Mouse (Mus musculus): ENCODE data around the gene Atl3.

The Atl3 gene

GRCm38 (mm10) chr19:7498816-7499215 is 5.0 kb downstream of the Atl3 start:
- no peak for DNase-seq (ENCODE audit: low read depth, low spot score)

- DNase-seq (ENCODE audit: low read depth, low spot score): no peak
These were observed 6.9 kb downstream of the Atl3 start for GRCm38 (mm10) chr19:7500701-7501100.

GRCm38 (mm10) chr19:7502432-7502831 is 8.6 kb downstream of the Atl3 start:
- DNase-seq (ENCODE audit: low read depth, low spot score): no peak

DNA sequence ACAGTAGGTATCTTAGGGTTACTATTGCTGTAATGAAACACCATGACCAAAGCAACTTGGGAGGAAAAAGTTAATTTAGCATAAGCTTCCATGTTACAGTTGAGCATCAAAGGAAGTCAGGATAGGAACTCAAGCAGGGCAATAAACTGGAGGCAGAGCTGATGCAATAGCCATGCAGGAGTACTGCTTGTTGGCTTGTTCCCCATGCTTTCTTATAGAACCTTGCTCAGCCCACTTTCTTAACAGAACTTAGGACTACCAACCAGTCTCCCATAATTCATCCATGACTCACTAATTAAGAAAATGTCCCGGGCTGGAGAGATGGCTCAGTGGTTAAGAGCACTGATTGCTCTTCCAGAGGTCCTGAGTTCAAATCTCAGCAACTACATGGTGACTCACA is 12.5 kb downstream of the Atl3 start:
- no peak for DNase-seq (ENCODE audit: low read depth, low spot score)

GRCm38 (mm10) chr19:7508026-7508425 is 14.2 kb downstream of the Atl3 start:
- no peak for DNase-seq (ENCODE audit: low read depth, low spot score)

- DNase-seq (ENCODE audit: low read depth, low spot score): no peak
These were observed 22.6 kb downstream of the Atl3 start for GRCm38 (mm10) chr19:7516437-7516836.

GRCm38 (mm10) chr19:7521619-7522018 is 27.8 kb downstream of the Atl3 start:
- DNase-seq (ENCODE audit: low read depth, low spot score): no peak

DNA sequence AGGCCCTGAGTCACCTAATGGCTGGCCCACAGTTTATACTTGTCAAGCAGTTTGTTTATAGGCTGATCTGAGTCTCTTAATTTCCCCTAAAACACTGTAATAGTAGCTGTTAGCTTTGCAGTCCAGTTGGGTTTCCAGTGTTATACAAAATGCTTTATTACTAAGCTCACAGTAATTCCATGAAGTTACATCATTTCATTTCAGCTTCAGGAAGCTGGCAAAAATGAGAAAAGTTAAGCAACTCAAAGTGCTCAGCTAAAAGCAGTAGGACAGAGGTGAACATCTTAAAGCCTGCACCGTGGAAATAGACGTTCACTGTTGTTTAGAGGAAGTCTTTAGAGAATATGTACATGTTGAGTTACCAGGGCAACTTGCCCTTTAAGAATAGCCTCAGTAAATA is 29.0 kb downstream of the Atl3 start:
- no peak for DNase-seq (ENCODE audit: low read depth, low spot score)

DNA sequence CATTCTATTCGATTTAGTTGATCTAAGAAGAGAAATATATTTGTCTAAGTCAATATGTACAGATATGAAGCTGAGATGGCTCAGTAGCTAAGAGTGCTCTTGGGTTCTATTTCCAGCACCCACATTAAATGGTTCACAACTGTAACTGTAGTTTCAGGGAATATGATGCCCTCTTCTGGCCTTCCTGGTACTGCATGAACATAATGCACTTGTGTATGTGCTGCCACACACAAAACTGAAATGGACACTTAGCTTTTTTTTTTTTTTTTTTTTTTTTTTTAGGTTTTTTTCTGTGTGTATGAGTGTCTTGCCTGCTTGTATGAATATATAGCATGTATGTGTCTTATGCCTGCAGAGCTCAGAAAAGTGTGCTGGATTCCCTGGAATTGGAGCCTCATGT is 29.5 kb downstream of the Atl3 start:
- no peak for DNase-seq (ENCODE audit: low read depth, low spot score)

DNA sequence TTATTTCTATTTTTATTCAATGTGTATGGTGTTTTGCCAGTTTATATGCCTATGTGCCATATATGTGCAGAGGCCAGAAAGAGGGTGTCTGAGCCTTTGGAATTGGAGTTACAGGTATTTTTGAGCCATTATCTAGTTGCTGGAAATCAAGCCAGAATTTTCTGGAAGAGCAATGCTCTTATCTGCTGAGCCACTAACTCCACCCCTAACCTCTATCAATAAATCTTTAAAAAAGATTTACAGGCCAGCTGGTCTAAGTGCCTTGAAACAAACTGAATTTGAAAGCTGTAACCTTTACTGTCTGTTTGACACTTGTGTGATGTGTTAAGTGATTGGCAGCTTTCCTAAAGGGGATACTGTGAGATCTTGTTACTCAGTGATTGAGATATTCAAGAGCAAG is 29.9 kb downstream of the Atl3 start:
- no peak for DNase-seq (ENCODE audit: low read depth, low spot score)

DNA sequence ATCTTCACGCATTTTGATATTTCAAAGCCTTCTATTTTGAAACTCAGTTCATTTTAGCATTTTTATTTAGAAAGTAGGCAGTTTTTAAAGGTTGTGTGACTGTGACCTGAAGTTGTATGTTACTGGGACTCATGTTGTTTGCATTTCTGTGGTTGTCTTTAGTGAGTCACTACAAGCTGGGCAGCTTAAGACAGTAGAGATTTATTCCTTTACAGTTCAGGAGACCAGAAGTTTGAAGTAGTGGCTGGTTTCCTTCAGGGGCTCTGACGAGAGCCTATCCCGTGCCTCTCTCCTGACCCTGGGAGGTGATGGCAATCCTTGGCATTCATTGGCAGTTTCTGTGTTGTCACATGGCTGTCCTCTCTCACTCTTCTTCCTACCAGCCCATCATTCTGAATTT is 31.0 kb downstream of the Atl3 start:
- DNase-seq (ENCODE audit: low read depth, low spot score): no peak

DNA sequence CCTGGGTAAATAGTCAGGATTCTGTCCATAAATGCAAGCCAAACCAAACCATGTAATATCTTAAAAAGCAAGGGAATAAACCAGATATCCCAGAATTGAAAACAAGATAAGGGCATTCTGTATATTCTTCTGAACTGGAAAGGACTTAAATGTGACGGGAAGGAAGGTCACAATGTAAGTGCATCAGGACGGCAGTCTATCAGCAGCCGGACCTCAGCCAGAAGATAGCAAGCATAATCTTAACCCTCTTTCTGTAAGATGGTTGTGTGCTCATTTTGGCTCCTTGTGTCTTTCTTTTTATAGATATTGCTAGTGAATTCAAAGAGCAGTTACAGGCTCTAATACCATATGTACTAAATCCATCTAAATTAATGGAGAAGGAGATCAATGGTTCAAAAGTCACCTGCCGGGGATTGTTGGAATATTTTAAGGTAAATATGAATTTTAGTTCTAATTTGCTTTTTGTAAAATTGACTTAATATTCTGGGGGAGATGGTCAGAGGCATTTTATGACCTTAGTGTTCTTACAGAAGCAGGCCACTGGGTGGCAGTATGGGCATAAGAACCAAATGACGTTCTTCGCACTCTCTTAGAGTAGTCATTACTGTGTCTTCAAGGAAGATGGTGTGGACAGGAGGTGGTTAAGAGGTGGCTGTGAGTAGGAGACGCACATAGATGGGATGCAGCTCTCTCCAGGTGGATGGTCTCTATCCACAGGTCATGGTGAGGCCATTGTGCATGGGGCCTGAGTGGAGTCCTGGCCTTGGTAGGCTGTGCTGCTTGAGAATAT is 35.0 kb downstream of the Atl3 start:
- peak; percentile 36 for DNase-seq (ENCODE audit: low read depth, low spot score)

GRCm38 (mm10) chr19:7531906-7532305 is 38.1 kb downstream of the Atl3 start:
- DNase-seq (ENCODE audit: low read depth, low spot score): no peak

GRCm38 (mm10) chr19:7533891-7534290 is 40.1 kb downstream of the Atl3 start:
- no peak for DNase-seq (ENCODE audit: low read depth, low spot score)

DNA sequence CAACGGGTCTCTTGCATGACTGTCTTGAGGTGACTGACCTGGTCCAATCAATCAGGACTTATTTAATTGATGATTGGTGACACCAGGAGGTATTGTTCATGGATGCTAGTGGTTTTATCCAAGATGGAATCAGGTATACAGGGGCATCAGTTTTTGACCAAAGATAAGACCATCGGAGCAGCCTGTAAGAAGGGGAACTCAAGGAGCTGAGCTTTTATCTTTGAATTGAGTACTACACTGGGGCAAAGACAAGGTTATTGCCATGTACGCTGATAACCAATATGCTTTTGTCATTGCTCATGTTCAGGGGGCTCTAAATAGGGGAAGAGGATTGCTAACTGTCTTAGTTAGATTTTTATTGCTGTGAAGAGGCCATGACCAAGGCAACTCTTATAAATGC is 55.1 kb downstream of the Atl3 start:
- DNase-seq (ENCODE audit: low read depth, low spot score): no peak

DNA sequence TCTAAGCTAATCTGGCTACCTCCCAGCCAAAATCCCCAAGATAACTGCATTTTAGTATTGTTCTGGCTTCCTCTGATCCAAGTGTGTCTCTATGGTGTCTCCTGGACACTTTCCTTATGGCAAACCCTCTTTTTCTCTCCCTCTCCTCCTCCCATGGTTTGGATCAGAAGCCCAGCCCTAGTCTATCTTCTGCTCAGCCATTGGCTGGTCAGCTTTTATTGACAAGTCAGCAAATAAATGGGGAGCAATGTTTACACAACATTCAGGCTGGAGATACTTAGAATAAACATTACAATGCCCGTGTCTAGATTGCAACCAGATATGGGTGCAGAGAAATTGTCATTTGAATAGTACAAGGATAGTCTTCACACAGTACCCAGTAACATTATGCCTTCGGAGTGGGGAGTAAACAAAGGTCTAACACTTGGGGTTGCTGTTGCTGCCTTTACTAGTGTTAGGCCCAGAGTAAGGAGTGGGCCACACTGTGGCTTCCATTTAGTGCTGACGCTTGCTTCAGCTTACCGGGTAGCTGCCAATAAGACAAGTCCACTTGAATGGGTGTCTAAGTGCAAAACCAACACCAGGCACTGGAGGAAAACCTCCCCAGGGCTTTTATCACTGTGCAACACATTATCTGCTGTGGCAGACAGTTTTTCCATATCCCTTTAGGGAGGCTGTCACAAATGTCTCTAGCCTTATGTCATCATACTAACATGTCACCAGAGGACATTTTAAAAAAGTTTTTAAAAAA is 57.9 kb downstream of the Atl3 start:
- no peak for DNase-seq (ENCODE audit: low read depth, low spot score)

GRCm38 (mm10) chr19:7552301-7552673 is 58.4 kb downstream of the Atl3 start:
- DNase-seq (ENCODE audit: low read depth, low spot score): no peak

DNA sequence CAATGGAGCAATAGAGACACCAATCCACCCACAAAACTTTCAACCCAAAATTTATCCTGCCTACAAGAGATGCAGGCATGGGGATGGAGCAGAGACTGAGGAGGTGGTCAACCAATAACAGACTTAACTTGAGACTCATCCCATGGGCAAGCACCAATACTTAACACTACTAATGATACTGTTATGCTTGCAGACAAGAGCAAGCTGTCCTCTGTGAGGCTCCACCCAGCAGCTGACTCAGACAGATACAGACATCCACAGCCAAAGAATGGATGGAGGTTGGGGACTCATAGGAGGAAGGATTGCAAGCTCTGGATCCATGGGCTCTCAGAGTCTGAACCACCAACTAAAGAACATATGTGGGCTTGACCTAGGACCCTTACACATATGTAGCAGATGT is 59.6 kb downstream of the Atl3 start:
- DNase-seq (ENCODE audit: low read depth, low spot score): no peak

GRCm38 (mm10) chr19:7554881-7555280 is 61.0 kb downstream of the Atl3 start:
- DNase-seq (ENCODE audit: low read depth, low spot score): no peak

DNA sequence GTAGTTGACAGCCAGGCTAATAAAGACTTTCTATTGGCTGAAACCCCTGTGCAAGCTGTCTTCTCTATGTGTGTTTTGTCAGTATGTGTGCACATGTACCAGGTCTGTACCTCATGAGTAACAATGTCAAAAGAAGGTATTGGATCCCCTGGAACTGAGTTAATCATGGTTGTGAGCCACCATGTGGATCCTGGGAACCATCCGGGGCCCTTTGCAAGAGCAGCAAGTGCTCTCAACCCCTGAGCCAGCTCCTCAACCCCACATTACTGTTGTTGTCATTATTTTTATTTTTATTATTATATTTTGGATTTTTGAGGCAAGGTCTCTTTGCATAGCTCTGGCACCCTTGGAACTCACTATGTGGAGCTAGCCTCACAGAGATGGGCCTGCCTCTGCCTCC is 62.8 kb downstream of the Atl3 start:
- DNase-seq (ENCODE audit: low read depth, low spot score): no peak

DNA sequence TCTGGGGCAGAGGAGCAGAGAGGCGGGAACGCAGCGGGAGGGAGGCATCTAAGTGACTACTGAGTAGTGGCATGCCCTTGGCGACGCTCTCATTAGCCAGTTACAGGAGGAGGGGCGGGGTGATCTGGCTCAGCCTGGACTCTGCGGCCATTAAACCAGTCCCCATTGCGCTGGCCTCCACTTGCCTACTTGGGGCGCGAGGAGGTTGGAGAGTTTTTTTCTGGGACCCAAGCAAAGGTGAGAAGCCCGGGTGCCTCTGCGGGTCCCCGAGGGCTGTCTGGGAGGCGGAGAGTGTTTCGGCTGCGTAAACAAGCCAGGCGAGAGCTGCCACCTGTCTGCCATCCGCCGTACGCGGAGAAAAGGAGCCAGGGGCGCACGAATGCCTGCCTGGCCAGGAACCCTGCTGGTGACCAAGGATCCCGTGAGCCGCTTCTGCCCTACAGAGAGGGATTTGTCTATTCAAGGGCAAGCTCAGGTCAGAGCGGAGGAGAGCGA is 63.5 kb downstream of the Atl3 start, which contains the start of gene Pla2g16:
Pla2g16 (plus strand) TSS at position 132 of the 495 bp plus-strand sequence.
- DNase-seq (ENCODE audit: low read depth, low spot score): no peak

GRCm38 (mm10) chr19:7557844-7558243 is 64.0 kb downstream of the Atl3 start:
- no peak for DNase-seq (ENCODE audit: low read depth, low spot score)

DNA sequence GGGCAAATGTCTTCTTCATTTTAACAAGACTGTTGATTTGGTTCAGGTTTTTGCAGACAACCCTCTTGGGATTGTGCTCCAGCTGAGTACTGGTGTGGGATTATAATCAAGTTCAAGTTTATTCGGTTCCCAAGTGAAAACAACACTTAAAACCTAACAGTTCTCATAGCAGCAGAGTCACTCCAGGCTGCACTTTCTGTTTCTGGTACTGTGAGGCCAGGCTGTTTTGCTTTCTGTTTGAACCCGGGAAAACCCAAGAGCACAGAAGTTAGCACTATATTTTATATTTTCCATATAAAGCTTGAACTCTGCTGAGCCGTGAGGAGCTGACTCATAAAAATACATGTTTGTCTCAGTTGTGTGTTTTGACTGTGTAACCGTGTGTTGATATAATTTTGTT is 64.8 kb downstream of the Atl3 start:
- no peak for DNase-seq (ENCODE audit: low read depth, low spot score)

Data from embryo, embryonic 11.5 days (tissue).